Mouse (Mus musculus) forebrain, embryonic 12.5 days (tissue): ENCODE data around the gene Crkl. TPM values are rescaled to one million over a fixed set of nuclear protein-coding genes. Genes with fewer than 3 reads are reported as not detected.
A peak's percentile ranks its signal among the peaks of the same experiment; 100 is the strongest.
"Not testable (repeated sequence)": the region's sequence is repeated elsewhere in the genome, so short reads cannot be mapped to it uniquely, and the experiment has no call there.

Experiments
- ATAC-seq: fragments of 200-750 bp; cut with Nextera tagmentation; 2 replicates; pipeline ENCODE4 v1.8.0; 2017; ENCODE audit warnings: moderate TSS enrichment; ENCODE audit not compliant: low FRiP score
- H3K27ac ChIP-seq: fragments of 300-500 bp; sonication (generic); 2 replicates; pipeline ENCODE4 v1.5.1; 2016; ENCODE audit warnings: mild to moderate bottlenecking
- H3K27me3 ChIP-seq: fragments of 300-500 bp; sonication (generic); 2 replicates; pipeline ENCODE4 v1.6.1; 2016; ENCODE audit warnings: mild to moderate bottlenecking
- H3K36me3 ChIP-seq: fragments of 300-500 bp; sonication (generic); replicated peaks from 2 replicates; pipeline ENCODE4 v1.6.1; 2016; ENCODE audit warnings: mild to moderate bottlenecking
- H3K4me1 ChIP-seq: fragments of 300-500 bp; sonication (generic); 2 replicates; pipeline ENCODE4 v1.6.1; 2016
- H3K4me2 ChIP-seq: fragments of 300-500 bp; sonication (generic); 2 replicates; pipeline ENCODE4 v1.6.1; 2016; ENCODE audit warnings: mild to moderate bottlenecking, moderate library complexity
- H3K4me3 ChIP-seq: fragments of 300-500 bp; sonication (generic); replicated peaks from 2 replicates; pipeline ENCODE4 v1.5.1; 2016; ENCODE audit warnings: mild to moderate bottlenecking
- H3K9ac ChIP-seq: fragments of 300-500 bp; sonication (generic); 2 replicates; pipeline ENCODE4 v1.6.1; 2016; ENCODE audit warnings: mild to moderate bottlenecking
- H3K9me3 ChIP-seq: fragments of 300-500 bp; sonication (generic); 2 replicates; pipeline ENCODE4 v1.6.1; 2016
- WGBS: fragments of 180-500 bp; shearing (Covaris S2); methylation state at CpG from one replicate; pipeline ENCODE4 v1.1.7; 2016; 5-methylcytosine and 5-hydroxymethylcytosine counted together
- polyA plus RNA-seq: library from polyadenylated mRNA; unstranded; fragments of >200 nt; fragmentation: Nextera tagmentation; extraction: Ambion mirVana; gene quantifications from 2 replicates; pipeline ENCODE4 v1.2.1, GENCODE M21; 2016

Gene Crkl
- polyA plus RNA-seq, 1 experiment from 2014 or later: 101 TPM

DNA sequence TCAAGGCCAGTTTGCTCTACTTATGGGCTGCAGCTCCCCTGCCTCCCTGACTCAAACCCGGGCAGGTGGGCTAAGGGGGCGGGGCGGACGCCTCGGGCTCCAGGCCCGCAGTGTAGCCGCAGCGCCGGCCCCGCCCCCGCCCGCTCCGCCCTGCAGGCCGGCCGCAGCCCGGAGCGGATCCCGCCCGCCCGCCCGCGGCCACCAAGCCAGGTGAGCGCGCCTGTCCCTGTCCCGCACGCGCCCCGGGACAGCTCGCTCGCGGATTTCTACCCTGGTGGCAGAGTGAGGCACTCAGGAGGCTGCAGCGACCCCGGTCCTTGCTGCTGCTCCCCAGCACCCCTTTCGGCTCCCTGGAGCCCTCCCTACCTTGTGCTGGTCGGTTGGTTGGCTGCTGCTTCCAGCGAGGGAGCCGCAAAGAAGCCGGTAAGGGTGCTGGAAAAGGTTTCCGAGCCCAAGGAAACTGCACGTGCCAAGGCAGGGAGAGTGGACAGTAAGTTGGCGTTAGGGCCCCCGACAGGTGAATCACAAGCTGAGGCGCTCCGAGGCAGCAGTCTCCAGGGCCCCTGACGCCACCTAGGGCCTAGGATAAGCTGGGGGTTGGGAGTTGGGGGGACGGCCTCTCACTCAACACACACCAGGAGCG is 37.8 kb downstream of the Crkl start, which contains the start of gene Aifm3:
Gene Aifm3, plus strand, starts transcription at position 143 of the 643 bp plus-strand sequence.
- Histone ChIP-seq H3K27ac (no peak within 1 kb of the TSS), H3K9ac (peak within 1 kb of the TSS; percentile 63), H3K9me3 (no peaks in the 10 kb centered on the region), H3K4me3 (peak within 1 kb of the TSS; percentile 45), H3K4me2 (peak within 1 kb of the TSS; percentile 89), H3K27me3 (peaks cover 28% of the 10 kb centered on the region), H3K4me1 (peaks cover 15% of the 10 kb centered on the region), H3K36me3 (peaks cover 21% of the 10 kb centered on the region)
- peak; percentile 78 for ATAC-seq
- under 1% methylated on average over 47 of the region's 47 CpGs for WGBS

- Histone ChIP-seq H3K27ac (no peak overlapping the region), H3K4me3 (no peak overlapping the region), H3K9me3 (no peaks in the 10 kb centered on the region), H3K9ac (no peak overlapping the region), H3K4me2 (no peak overlapping the region), H3K36me3 (peaks cover 7% of the 10 kb centered on the region; the same call in 1 of the 2 replicates), H3K27me3 (peaks cover 28% of the 10 kb centered on the region), H3K4me1 (peaks cover 16% of the 10 kb centered on the region)
- no peak for ATAC-seq
- 89% methylated on average over 5 of the region's 5 CpGs for WGBS
Measured at GRCm38 (mm10) chr16:17491154-17491553, 39.4 kb downstream of the Crkl start.

DNA sequence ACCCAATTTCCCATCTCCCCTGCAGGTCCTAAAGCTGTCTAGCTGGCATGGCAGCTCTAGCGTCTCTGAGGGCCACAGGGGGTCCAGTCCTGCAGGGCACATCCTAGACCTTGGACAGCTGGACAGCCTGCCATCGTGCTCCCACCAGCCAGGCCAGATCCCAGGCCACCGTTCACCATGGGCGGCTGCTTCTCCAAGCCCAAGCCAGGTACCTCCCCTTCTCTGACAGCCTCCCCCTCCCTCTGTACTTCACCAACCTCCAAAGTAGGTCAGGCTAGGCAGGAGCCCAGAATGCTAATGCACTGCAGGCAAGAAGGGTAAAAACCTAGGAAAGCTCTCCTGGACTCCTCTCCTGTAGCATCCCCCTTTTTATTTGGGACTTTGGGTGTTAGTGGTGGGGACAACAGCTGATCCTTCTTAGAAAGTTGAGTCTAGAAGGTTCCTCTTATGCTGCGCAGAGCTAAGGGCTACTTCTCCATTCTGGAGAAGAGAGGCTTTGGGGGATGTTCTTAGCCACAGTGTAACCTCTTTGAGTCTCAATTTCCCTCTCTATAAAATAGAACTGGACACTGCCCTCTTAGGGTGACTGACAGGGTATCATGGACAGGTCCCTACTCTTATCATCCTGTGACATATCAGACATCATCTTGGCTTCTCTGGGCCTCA is 40.2 kb downstream of the Crkl start:
- peaks cover 28% of the 10 kb centered on the region for H3K27me3 ChIP-seq
- peaks cover 20% of the 10 kb centered on the region for H3K4me1 ChIP-seq
- H3K4me3 ChIP-seq: no peak overlapping the region
- H3K9me3 ChIP-seq: no peaks in the 10 kb centered on the region
- no peak overlapping the region for H3K9ac ChIP-seq
- no peak overlapping the region for H3K27ac ChIP-seq
- WGBS: 76% methylated on average over 5 of the region's 5 CpGs
- H3K4me2 ChIP-seq: no peak overlapping the region
- H3K36me3 ChIP-seq: peaks cover 5% of the 10 kb centered on the region; the same call in 1 of the 2 replicates
- ATAC-seq: no peak

DNA sequence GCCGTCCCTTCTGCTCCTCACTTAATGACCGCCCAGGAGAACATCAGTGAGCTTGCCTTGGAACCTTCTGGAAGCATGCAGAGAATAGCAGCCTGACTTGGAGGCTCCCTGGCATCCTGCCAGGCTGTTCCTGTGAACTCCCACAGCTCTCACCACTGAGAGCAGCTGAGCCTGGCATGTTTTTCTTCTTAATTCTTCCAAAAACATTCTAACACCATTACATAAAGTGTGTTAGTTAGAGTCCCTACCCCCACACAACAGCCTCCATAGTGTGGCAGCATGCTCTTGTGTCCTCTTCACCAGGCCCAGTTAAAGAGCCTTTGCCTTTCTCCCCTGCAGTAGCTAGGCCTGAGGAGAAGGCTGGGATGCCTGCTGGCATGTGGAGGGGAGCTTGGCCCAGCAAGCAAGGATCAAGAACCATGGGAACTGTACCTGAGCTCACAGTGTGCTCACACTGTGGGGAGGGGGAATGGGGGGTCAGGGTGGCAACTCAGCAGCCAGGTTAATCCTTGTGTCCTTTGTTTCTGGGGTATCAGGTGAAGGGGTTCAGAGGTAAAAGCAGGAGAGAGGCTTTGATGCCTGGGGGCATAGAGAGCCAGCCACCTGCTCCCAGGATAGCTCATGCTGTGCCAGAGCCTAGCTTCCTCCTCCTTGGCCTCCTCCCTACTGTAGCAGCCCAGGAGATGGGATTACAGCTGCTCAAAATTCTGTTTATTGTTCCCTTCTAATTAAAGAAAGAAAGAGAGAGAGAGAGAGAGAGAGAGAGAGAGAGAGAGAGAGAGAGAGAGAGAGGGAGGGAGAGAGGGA is 44.9 kb downstream of the Crkl start:
- H3K9me3 ChIP-seq: no peaks in the 10 kb centered on the region
- no peak overlapping the region for H3K9ac ChIP-seq
- no peaks in the 10 kb centered on the region for H3K36me3 ChIP-seq
- no peak for ATAC-seq
- H3K27me3 ChIP-seq: 0 out of 2 replicates have a peak, but pooled peaks cover 3% of the 10 kb centered on the region
- peaks cover 28% of the 10 kb centered on the region for H3K4me1 ChIP-seq
- 64% methylated on average over 2 of the region's 2 CpGs for WGBS
- peak overlapping the region; percentile 73 for H3K27ac ChIP-seq
- H3K4me2 ChIP-seq: no peak overlapping the region
- no peak overlapping the region for H3K4me3 ChIP-seq

DNA sequence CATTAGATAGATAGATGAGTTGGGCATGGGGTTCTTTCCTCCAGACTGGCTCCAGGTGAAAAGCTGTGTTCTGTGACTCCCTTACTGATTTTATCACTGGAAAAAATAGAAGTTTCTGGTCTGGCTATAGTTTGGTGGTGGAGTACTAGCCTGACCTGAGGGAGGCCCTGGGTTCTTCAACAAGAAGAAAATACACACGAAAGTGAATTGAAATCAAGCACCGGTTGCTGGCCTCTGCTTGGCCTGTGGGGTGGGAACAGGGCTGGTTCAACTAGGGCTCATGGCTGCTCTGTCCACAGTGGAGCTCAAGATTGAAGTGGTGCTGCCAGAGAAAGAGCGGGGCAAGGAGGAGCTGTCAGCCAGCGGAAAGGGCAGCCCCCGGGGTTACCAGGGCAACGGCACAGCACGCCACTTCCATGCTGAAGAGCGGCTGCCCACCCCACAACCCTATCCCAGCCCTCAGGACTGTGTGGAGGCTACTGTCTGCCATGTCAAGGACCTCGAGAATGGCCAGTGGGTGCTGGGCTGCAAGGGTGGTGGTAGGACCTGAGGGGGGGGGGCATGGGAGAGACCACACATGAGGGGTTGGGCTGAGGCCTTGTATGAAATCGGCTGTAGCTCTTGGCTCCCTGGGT is 47.6 kb downstream of the Crkl start:
- H3K27me3 ChIP-seq: no peaks in the 10 kb centered on the region
- H3K27ac ChIP-seq: peak overlapping the region; percentile 50; the same call in 1 of the 2 replicates
- no peak overlapping the region for H3K9ac ChIP-seq

GRCm38 (mm10) chr16:17502681-17503080 is 50.9 kb downstream of the Crkl start:
- H3K9me3 ChIP-seq: no peaks in the 10 kb centered on the region
- 84% methylated on average over 4 of the region's 4 CpGs for WGBS

More for the DNA sequence above, 47.6 kb downstream of the Crkl start:
- Histone ChIP-seq H3K4me1 (peaks cover 28% of the 10 kb centered on the region), H3K4me2 (peak overlapping the region; percentile 17; the same call in 1 of the 2 replicates), H3K36me3 (no peaks in the 10 kb centered on the region), H3K4me3 (no peak overlapping the region), H3K9me3 (no peaks in the 10 kb centered on the region)
- peak; percentile 84 for ATAC-seq
- 13% methylated on average over 10 of the region's 10 CpGs for WGBS

DNA sequence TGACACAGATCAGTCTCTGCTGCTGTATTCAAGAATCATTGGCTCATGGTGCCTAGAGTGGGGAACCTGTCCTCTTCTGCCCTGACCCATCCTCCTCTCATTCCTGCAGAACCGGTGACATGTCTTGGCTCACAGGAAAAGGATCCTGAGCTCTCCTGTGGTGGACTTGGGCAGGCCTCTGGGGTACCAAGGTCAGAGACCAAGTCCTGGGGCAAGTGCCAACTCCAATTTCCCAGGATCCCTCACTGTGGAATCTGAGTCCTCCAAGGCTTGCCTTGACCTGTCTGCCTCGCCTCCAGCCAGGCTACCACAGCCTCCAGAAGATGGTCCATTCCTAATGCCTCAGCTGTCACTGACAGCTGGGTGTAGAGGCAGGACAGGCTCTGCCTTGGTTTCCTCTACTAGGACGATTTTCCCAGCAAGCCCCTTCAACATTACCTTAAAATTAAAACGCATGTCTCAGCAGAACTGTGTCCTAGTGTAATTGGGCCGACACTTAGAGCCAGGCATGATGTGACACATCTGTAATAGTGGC is 55.3 kb downstream of the Crkl start:
- no peaks in the 10 kb centered on the region for H3K9me3 ChIP-seq
- H3K4me2 ChIP-seq: no peak overlapping the region
- H3K4me3 ChIP-seq: no peak overlapping the region
- no peak overlapping the region for H3K27ac ChIP-seq
- H3K36me3 ChIP-seq: peaks cover 15% of the 10 kb centered on the region
- peaks cover 19% of the 10 kb centered on the region for H3K4me1 ChIP-seq
- no peak for ATAC-seq
- no peak overlapping the region for H3K9ac ChIP-seq
- WGBS: 88% methylated on average over 5 of the region's 5 CpGs
- H3K27me3 ChIP-seq: no peaks in the 10 kb centered on the region

More at GRCm38 (mm10) chr16:17502681-17503080, 50.9 kb downstream of the Crkl start:
- Histone ChIP-seq H3K27me3 (no peaks in the 10 kb centered on the region), H3K4me2 (no peak overlapping the region), H3K9ac (no peak overlapping the region), H3K4me1 (peaks cover 14% of the 10 kb centered on the region), H3K36me3 (no peaks in the 10 kb centered on the region), H3K27ac (no peak overlapping the region), H3K4me3 (no peak overlapping the region)
- ATAC-seq: no peak

DNA sequence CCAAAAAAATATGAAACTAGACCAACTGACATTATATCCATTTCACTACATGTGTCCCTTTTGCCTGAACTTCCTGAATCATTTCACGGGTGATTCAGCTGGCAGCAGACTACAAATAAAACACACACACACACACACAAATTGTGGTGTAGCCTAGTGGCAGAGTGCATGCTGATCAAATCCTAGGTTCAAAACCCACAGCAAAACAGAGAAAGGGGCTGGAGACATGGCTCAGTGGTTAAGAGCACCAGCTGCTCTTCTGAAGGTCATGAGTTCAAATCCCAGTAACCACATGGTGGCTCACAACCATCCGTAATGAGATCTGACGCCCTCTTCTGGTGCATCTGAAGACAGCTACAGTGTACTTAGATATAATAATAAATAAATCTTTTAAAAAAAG is 56.2 kb downstream of the Crkl start:
- not testable (repeated sequence) for H3K27me3 ChIP-seq, H3K9me3 ChIP-seq, ATAC-seq
- WGBS: 30% methylated on average over 3 of the region's 3 CpGs
- Histone ChIP-seq H3K27ac (peak overlapping the region; percentile 83), H3K9ac (peak overlapping the region; percentile 73), H3K4me2 (peak overlapping the region; percentile 78), H3K4me1 (peaks cover 19% of the 10 kb centered on the region), H3K36me3 (peaks cover 24% of the 10 kb centered on the region), H3K4me3 (peak overlapping the region; percentile 76)

- peaks cover 19% of the 10 kb centered on the region for H3K4me1 ChIP-seq
- peak within 1 kb of the TSS; percentile 83 for H3K27ac ChIP-seq
- no peaks in the 10 kb centered on the region for H3K27me3 ChIP-seq
- peaks cover 31% of the 10 kb centered on the region for H3K36me3 ChIP-seq
- H3K4me3 ChIP-seq: peak within 1 kb of the TSS; percentile 76
- peak within 1 kb of the TSS; percentile 73 for H3K9ac ChIP-seq
- WGBS: under 1% methylated on average over 50 of the region's 50 CpGs
- peak within 1 kb of the TSS; percentile 78 for H3K4me2 ChIP-seq
- ATAC-seq: peak; percentile 97
- H3K9me3 ChIP-seq: no peaks in the 10 kb centered on the region
Measured at GRCm38 (mm10) chr16:17508546-17509239, 56.9 kb downstream of the Crkl start, which contains the start of gene Lztr1. Lztr1 (plus strand) TSS chr16:17508688.

DNA sequence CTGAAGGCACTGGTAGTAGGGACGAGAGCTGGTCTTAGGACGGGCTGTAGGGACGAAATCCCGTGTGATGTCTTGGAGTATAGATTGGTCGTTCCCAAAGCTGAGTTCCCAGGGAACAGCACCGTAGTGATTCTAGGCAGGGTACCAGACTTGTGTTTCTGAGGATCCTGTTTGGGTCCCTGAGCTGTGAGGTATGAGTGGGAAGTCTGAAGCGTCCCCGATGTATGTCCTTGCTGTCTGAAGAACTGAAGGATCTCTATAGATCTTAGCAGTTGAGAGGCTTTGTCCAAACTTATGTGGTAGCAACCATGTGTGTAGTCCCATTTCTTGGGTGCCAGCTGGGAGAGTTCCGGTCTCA is 57.4 kb downstream of the Crkl start:
- Histone ChIP-seq H3K9ac (peak overlapping the region; percentile 73), H3K27ac (peak overlapping the region; percentile 83), H3K36me3 (peaks cover 36% of the 10 kb centered on the region), H3K4me1 (peaks cover 19% of the 10 kb centered on the region), H3K9me3 (no peaks in the 10 kb centered on the region), H3K4me2 (peak overlapping the region; percentile 78), H3K4me3 (peak overlapping the region; percentile 76), H3K27me3 (no peaks in the 10 kb centered on the region)
- no peak; the same call in 1 of the 2 replicates for ATAC-seq
- 11% methylated on average over 9 of the region's 9 CpGs for WGBS

DNA sequence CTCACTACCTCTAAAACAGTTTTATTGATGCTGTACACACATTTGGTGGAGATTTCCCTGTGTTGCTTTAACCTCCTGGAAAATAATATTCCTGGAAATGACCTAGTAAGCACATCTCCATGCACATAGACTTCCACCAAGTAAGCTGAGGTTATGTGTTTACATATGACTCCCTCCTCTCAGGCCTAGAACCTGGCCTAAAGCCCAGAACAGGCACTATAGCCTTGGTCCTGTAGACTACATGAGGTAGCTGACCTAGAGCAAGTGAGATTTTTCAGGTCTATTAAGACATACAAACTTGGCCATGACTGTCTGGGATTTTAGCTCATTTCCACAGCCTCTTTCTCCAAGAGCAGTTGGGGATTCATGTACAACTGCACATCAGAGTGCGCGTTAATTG is 58.4 kb downstream of the Crkl start:
- ATAC-seq: no peak
- H3K4me2 ChIP-seq: peak overlapping the region; percentile 78
- H3K27me3 ChIP-seq: no peaks in the 10 kb centered on the region
- H3K9me3 ChIP-seq: no peaks in the 10 kb centered on the region
- peak overlapping the region; percentile 27; the same call in 1 of the 2 replicates for H3K9ac ChIP-seq
- peak overlapping the region; percentile 76; the same call in 1 of the 2 replicates for H3K4me3 ChIP-seq
- 100% methylated on average over 2 of the region's 2 CpGs for WGBS
- peaks cover 45% of the 10 kb centered on the region for H3K36me3 ChIP-seq
- no peak overlapping the region for H3K27ac ChIP-seq
- peaks cover 19% of the 10 kb centered on the region for H3K4me1 ChIP-seq
